Mouse (Mus musculus) stomach, postnatal 0 days (tissue): Measurements from ENCODE around the gene Pank3.

Experiments used
- CTCF ChIP-seq: IDR thresholded peaks from 2 replicates; pipeline ENCODE4 v1.5.1; 2016; ENCODE audit warnings: antibody characterized with exemption, low read depth, mild to moderate bottlenecking, moderate library complexity
- EP300 ChIP-seq: optimal IDR thresholded peaks from 2 replicates; pipeline ENCODE3; 2016; ENCODE audit warnings: antibody characterized with exemption

GRCm38 (mm10) chr11:35833270-35833669, 64.0 kb downstream of the Pank3 start:
- TF ChIP-seq CTCF (no peak), EP300 (no peak)
